Mouse (Mus musculus) heart, postnatal 4 days (tissue): ENCODE measurements around the gene Eif2ak4. TPM values are rescaled to one million over a fixed set of nuclear protein-coding genes. Genes with fewer than 3 reads are reported as not detected.
A peak's percentile ranks its signal among the peaks of the same experiment; 100 is the strongest.

Experiments
- DNase-seq: peaks from one replicate; pipeline ENCODE4 v3.0.0; 2021
- total RNA-seq, 2 experiments: library from RNA; stranded (reverse); gene quantifications; 2 replicates each; pipeline ENCODE4 v1.2.3; 2021

The Eif2ak4 gene
- total RNA-seq, 2 experiments from 2014 or later = 14.1 to 14.3 TPM

DNA sequence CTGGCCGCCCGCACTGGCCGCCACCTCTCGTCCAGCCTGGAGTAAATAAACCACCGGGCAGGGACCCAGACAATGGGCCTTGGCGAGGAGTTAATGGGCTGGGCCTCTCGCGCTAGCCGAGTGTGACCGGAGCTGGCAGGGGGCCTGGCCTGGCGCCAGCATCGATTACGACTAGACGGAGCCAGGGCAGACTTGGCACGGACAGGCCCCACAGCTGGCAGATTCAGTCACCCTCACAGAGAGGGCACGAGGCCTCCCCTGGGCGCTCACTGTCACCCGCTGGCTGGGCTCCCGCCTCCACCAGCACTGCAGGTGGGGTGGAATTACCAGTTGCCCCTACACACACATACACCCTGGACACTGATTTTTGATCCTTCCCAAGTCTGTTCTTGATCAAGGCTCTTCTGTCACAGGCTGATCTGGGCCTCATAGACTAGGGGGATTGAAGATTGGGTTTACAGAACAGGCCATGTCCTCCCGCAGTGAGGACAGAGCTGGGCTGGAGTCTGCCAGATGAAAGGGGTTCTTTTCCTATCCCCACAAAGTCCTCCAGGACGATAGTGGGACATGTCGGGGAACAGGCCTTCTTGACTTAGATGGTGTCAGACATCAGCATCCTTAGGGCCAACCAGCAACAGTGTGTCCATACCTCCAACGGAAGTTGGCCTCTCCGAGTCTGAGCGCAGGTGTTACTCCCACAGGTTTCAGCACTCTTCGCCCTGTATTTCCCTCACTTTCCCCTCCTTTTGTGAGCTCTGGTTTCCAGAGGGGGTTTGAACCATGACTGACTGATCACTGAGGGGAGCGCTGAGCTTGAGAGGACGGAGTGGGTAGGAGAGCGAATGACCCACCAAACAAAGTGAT, 122.3 kb downstream of the Eif2ak4 start:
- DNase-seq = peak; percentile 96

DNA sequence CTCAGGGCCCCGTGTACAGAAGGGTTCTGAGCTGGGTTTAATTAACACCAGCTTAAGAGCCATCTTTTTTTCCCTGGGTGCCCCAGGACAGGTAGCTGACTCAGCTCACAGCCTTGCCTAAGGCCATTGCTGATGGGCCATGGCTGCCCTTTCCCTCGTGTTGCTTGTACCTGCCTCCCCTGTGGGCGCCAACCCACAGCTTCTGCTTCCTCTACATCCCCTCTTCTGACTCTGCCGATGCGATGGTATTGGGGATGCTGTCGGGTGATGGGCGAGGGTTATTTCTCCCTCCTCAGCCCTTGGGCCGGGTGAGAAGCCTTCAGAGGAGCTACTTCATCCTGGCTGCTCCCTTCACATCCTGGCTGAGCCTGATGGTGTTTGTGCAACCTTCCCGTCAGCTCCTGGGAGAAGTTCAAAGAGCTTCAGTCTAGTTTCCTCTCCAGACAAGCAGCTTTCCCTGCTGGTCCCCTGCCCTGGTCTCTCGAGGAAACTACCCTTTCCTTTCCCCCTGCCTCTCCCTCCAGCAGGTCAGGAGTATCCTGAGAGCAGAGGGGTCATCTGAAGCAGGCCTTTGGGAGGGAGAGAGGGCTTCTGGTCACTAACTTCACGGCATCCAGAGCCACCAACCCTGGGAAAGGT, 123.5 kb downstream of the Eif2ak4 start:
- peak; percentile 29 for DNase-seq

DNA sequence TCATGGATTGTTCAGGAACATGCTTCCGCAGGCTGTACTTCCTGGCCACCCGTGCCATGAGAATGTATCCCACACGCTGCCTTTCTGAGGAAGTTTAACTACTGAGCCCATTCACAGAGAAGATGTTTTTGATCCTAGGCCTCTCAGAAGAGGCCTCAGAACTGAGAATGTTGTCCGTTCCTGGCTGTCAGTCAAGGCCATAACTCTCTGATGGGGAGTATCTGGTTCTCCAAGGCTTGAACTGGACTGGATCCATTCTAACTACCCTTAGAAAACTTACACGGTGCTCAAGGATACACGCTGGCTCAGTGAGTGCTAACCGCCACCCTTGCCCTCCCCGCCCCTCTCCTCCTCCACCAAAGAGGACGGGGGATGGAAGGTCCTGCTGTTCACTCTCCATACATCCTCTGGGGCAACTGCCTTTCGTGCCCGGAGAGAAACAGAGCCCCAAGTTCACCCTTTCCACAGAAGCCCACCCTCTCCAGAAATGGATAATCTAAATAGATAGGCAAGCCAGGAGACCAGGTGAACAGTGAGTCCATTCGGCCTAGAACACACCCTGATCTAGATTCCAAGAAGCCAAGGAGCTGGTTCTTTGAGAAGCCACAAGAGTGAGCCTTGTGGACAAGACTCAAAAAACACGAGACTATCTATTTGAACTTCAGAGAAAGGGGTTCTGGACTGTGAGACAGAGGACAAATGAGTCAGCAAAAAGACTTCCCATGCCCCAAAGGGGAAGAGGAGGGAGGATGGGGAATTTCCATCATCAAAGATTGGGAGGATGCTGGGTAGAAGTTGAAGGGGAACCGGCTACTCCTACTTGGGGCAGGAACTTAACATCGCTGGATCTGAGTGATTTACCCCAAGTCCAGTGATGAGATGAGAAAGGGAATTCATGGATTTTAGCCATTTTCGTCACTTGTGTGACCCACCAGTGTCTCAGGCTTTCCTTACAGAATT, 124.3 kb downstream of the Eif2ak4 start:
- no peak for DNase-seq

DNA sequence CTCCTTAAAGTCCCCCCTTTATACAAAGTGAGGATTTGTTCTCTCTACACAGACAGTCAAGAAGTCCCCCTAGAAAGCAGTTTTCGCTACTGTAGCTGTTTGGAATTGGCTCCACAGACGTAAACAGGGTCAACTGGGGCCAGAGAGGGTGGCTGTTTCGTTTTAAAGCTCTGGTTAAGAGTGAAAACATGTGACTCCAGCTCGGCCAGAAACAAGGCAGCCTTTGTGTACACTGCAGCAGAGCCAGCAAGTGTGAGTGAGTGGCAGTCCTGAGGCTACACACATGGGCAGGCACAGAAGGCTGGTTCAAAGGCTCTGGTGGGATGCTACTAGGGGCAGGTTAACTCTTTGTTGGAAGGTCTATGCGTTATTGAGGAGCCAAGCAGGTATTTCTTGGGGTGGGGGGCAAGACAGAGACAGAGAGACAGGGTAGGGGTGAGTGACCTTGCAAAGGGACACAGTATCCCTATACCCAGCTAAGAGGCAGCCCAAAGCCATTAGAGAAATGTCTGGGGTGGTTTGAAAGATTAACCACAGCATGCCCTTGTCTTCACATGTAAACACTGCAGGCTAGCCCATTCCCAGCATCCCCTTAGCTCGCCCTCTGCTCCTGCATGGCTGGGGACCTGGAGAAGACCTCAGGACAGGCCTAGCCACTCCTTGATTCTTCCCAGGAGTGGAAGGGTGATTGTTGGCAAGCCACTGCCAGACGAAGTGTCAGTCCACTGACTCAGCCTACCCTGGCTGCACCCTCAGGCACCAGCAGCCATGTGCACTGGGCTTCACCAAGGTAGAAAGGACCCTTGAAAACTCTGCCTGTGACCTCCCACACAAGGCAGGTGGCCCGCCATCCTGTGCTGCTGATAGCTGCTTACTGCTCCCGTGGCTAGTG, 131.9 kb downstream of the Eif2ak4 start:
- DNase-seq = peak; percentile 60

DNA sequence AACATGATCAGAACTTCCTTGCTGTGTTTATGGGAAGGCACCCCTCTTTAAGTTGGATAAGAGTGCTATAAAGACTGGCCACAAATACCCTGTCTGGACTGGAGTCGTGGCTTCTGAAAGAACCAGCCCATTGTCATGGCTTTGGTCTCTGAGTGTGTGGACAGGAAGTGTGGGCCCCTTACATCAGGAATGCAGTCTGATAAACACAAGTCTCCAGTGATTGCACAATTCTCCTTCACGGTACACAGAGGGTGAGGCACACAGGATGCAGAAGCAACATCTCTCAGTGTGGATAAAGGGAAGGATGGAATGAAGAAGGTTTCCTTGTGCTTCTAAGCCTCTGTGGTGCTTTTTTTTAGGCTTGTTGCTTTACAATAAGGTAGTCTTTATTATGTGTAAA, 133.8 kb downstream of the Eif2ak4 start:
- DNase-seq = no peak

DNA sequence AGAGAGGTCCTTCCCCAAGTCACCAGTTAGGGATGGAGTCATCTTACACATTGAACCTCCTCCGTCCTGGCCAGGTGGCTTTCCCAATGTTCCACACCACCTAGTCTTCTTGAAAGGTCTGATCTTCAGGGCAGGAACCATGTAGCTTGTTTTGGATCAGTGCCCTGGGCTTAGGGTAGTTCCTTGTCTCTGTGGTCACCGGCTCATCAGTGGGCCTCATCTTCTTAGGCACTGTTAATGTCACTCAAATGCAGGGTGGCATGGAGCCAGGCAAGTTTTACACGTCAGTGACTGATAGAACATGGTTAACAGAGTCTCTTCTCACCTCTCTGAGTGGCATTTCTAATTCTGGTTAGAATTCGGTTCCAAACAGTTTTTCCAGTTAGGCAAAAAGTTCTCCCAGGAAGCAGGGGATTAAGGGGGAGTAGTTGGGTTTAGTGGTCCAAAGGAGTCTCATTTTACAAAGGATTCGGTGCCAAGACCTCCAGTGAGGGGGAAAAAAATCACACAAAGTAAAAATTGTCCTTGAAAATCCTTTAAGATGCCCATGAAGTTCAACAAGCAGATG, 134.8 kb downstream of the Eif2ak4 start:
- no peak for DNase-seq

DNA sequence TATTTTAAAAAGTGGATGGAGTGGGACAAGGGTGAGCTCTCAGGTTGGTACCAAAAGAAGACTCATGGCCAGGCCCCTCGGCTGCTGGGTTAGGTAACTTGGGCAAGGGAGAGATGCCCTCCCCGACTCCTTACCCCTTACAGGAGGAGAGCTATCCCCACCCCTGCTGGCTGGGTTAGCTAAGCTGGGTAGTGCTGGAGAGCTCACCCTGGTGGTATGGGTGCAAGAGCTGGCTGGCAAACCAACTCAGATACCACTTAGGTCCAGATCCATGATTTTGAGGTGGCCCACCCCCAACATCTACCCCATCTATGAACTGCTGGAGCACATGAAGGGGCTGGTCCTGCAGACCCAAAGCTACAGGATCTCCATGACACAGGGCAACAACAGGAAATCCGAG, 136.4 kb downstream of the Eif2ak4 start:
- no peak for DNase-seq

Other genes with a start within 250 kb of the Eif2ak4 start
- under 1 TPM in 1 of 2 experiments, not detected in 1; 0.23 TPM for gene Fsip1, start 131.7 kb upstream of the Eif2ak4 start, total RNA-seq
- 1 to 10 TPM in 1 of 2 experiments, under 1 TPM in 1; 0.76 to 1.1 TPM for gene Gpr176, start 15.2 kb upstream of the Eif2ak4 start, total RNA-seq
- 100 to 1,000 TPM; 104 to 111 TPM for gene Srp14, start 91.1 kb downstream of the Eif2ak4 start, total RNA-seq
- gene Bmf, start 161.1 kb downstream of the Eif2ak4 start, total RNA-seq = 1 to 10 TPM; 4.2 to 7.6 TPM
- gene Bub1b, start 209.6 kb downstream of the Eif2ak4 start, total RNA-seq = 10 to 100 TPM; 39.5 to 50.3 TPM